Mouse (Mus musculus) neural tube, embryonic 11.5 days (tissue): ENCODE results near the gene Cdh8. TPM values are rescaled to one million over a fixed set of nuclear protein-coding genes. Genes with fewer than 3 reads are reported as not detected.

Experiments used
- ATAC-seq: fragments of 200-750 bp; cut with Nextera tagmentation; 2 replicates; pipeline ENCODE4 v1.8.0; 2017; ENCODE audit warnings: moderate number of reproducible peaks, mild to moderate bottlenecking, moderate TSS enrichment, moderate library complexity; ENCODE audit not compliant: insufficient read depth, low FRiP score, low TSS enrichment
- DNase-seq: peaks from one replicate; pipeline ENCODE4 v3.0.0-alpha.2; 2015; ENCODE audit warnings: low spot score
- H3K27ac ChIP-seq: fragments of 300-500 bp; sonication (generic); 2 replicates; pipeline ENCODE4 v1.5.1; 2014; ENCODE audit warnings: low read depth, mild to moderate bottlenecking, low read length
- H3K27me3 ChIP-seq: fragments of 300-500 bp; sonication (generic); 2 replicates; pipeline ENCODE4 v1.6.1; 2014; ENCODE audit warnings: mild to moderate bottlenecking, low read length, mixed read lengths; ENCODE audit not compliant: control insufficient read depth, insufficient read depth
- H3K36me3 ChIP-seq: fragments of 300-500 bp; sonication (generic); 2 replicates; pipeline ENCODE4 v1.6.1; 2014; ENCODE audit warnings: mild to moderate bottlenecking, low read length, moderate library complexity, mixed read lengths; ENCODE audit not compliant: control insufficient read depth, insufficient read depth
- H3K4me1 ChIP-seq: fragments of 300-500 bp; sonication (generic); 2 replicates; pipeline ENCODE4 v1.6.1; 2014; ENCODE audit warnings: low read length, mixed read lengths; ENCODE audit not compliant: control insufficient read depth, insufficient read depth
- H3K4me2 ChIP-seq: fragments of 300-500 bp; sonication (generic); 2 replicates; pipeline ENCODE4 v1.6.1; 2014; ENCODE audit warnings: low read depth, mild to moderate bottlenecking, moderate library complexity
- H3K4me3 ChIP-seq: fragments of 300-500 bp; sonication (generic); 2 replicates; pipeline ENCODE4 v1.5.1; 2014; ENCODE audit warnings: low read depth, low read length
- H3K9ac ChIP-seq: fragments of 300-500 bp; sonication (generic); 2 replicates; pipeline ENCODE4 v1.6.1; 2014; ENCODE audit warnings: mild to moderate bottlenecking, low read length
- H3K9me3 ChIP-seq: fragments of 300-500 bp; sonication (generic); 2 replicates; pipeline ENCODE4 v1.6.1; 2016; ENCODE audit warnings: low read length; ENCODE audit not compliant: control insufficient read depth
- WGBS: fragments of 180-500 bp; shearing (Covaris S2); extraction: QIAGEN DNeasy Blood & Tissue Kit; methylation state at CpG from one replicate; pipeline ENCODE4 v1.1.7; 2014; 5-methylcytosine and 5-hydroxymethylcytosine counted together
- polyA plus RNA-seq: library from polyadenylated mRNA; unstranded; fragments of >200 nt; fragmentation: Nextera tagmentation; extraction: Ambion mirVana; gene quantifications from 2 replicates; pipeline ENCODE4 v1.2.1, GENCODE M21; 2014

Cdh8 gene
- 2.4 and 4.4 TPM in 2 replicates for polyA plus RNA-seq

GRCm38 (mm10) chr8:99415966-99416781 is at the start of gene Cdh8:
Cdh8 (minus strand) TSS chr8:99416471.
- DNase-seq (peak; percentile 72), ATAC-seq (peak; percentile 70)
- Histone ChIP-seq H3K27me3 (peaks cover 24% of the 10 kb centered on the region), H3K36me3 (no peaks in the 10 kb centered on the region), H3K4me2 (peak within 1 kb of the TSS; percentile 93), H3K4me1 (no peaks in the 10 kb centered on the region), H3K9me3 (no peaks in the 10 kb centered on the region), H3K4me3 (peak within 1 kb of the TSS; percentile 46), H3K27ac (no peak within 1 kb of the TSS), H3K9ac (peak within 1 kb of the TSS; percentile 42)
- WGBS: under 1% methylated on average over 58 of the region's 58 CpGs

- H3K27ac ChIP-seq: no peak overlapping the region
- ATAC-seq: no peak
- no peak for DNase-seq
- H3K9me3 ChIP-seq: no peaks in the 10 kb centered on the region
- WGBS: 100% methylated on average over 1 of the region's 1 CpGs
- H3K36me3 ChIP-seq: no peaks in the 10 kb centered on the region
- no peaks in the 10 kb centered on the region for H3K27me3 ChIP-seq
- H3K4me1 ChIP-seq: no peaks in the 10 kb centered on the region
- H3K4me3 ChIP-seq: no peak overlapping the region
- no peak overlapping the region for H3K4me2 ChIP-seq
- no peak overlapping the region for H3K9ac ChIP-seq
These were observed 30.2 kb upstream of the Cdh8 start for GRCm38 (mm10) chr8:99446506-99446905.

GRCm38 (mm10) chr8:99425901-99426300 is 9.6 kb upstream of the Cdh8 start:
- DNase-seq (no peak), ATAC-seq (no peak)
- no peaks in the 10 kb centered on the region for H3K9me3 ChIP-seq
- H3K9ac ChIP-seq: no peak overlapping the region
- H3K4me3 ChIP-seq: no peak overlapping the region
- H3K4me1 ChIP-seq: no peaks in the 10 kb centered on the region
- 81% methylated on average over 4 of the region's 4 CpGs for WGBS
- no peak overlapping the region for H3K27ac ChIP-seq
- H3K4me2 ChIP-seq: no peak overlapping the region
- H3K27me3 ChIP-seq: no peaks in the 10 kb centered on the region
- no peaks in the 10 kb centered on the region for H3K36me3 ChIP-seq

GRCm38 (mm10) chr8:99421516-99421915 is 5.2 kb upstream of the Cdh8 start:
- Histone ChIP-seq H3K9ac (no peak overlapping the region), H3K27ac (no peak overlapping the region), H3K9me3 (no peaks in the 10 kb centered on the region), H3K36me3 (no peaks in the 10 kb centered on the region), H3K4me1 (no peaks in the 10 kb centered on the region), H3K4me2 (no peak overlapping the region), H3K27me3 (0 out of 2 replicates have a peak, but pooled peaks cover 8% of the 10 kb centered on the region), H3K4me3 (no peak overlapping the region)
- WGBS: 41% methylated on average over 7 of the region's 7 CpGs
- no peak for DNase-seq
- ATAC-seq: no peak

GRCm38 (mm10) chr8:99419726-99420125 is 3.5 kb upstream of the Cdh8 start:
- H3K27ac ChIP-seq: no peak overlapping the region
- no peaks in the 10 kb centered on the region for H3K9me3 ChIP-seq
- no peak overlapping the region for H3K4me2 ChIP-seq
- H3K9ac ChIP-seq: no peak overlapping the region
- H3K27me3 ChIP-seq: peaks cover 23% of the 10 kb centered on the region
- no peak overlapping the region for H3K4me3 ChIP-seq
- 83% methylated on average over 4 of the region's 4 CpGs for WGBS
- no peaks in the 10 kb centered on the region for H3K36me3 ChIP-seq
- DNase-seq (no peak), ATAC-seq (no peak)
- H3K4me1 ChIP-seq: no peaks in the 10 kb centered on the region

- H3K9me3 ChIP-seq: no peaks in the 10 kb centered on the region
- 0 out of 2 replicates have a peak overlapping the region, but pooled peaks have one; percentile 46 for H3K4me3 ChIP-seq
- 51% methylated on average over 7 of the region's 7 CpGs for WGBS
- no peak overlapping the region for H3K9ac ChIP-seq
- H3K4me1 ChIP-seq: no peaks in the 10 kb centered on the region
- H3K27ac ChIP-seq: no peak overlapping the region
- no peak for ATAC-seq
- no peaks in the 10 kb centered on the region for H3K36me3 ChIP-seq
- no peak for DNase-seq
- H3K4me2 ChIP-seq: no peak overlapping the region; the same call in 1 of the 2 replicates
- peaks cover 24% of the 10 kb centered on the region for H3K27me3 ChIP-seq
These were observed 1.2 kb upstream of the Cdh8 start for GRCm38 (mm10) chr8:99417456-99417855.

GRCm38 (mm10) chr8:99415076-99415965 is 950 bp downstream of the Cdh8 start:
- H3K9ac ChIP-seq: peak overlapping the region; percentile 42
- no peak overlapping the region for H3K27ac ChIP-seq
- no peaks in the 10 kb centered on the region for H3K36me3 ChIP-seq
- H3K9me3 ChIP-seq: no peaks in the 10 kb centered on the region
- H3K4me3 ChIP-seq: peak overlapping the region; percentile 46
- WGBS: under 1% methylated on average over 48 of the region's 48 CpGs
- peak; percentile 59 for DNase-seq
- H3K4me1 ChIP-seq: no peaks in the 10 kb centered on the region
- ATAC-seq: no peak; the same call in 1 of the 2 replicates
- peak overlapping the region; percentile 93 for H3K4me2 ChIP-seq
- H3K27me3 ChIP-seq: peaks cover 24% of the 10 kb centered on the region

GRCm38 (mm10) chr8:99414483-99414921 is 1.8 kb downstream of the Cdh8 start:
- Histone ChIP-seq H3K9ac (no peak overlapping the region), H3K27me3 (peaks cover 24% of the 10 kb centered on the region)
- 4% methylated on average over 9 of the region's 9 CpGs for WGBS

More at GRCm38 (mm10) chr8:99414483-99414921, 1.8 kb downstream of the Cdh8 start:
- DNase-seq: peak; percentile 32
- Histone ChIP-seq H3K36me3 (no peaks in the 10 kb centered on the region), H3K27ac (no peak overlapping the region), H3K9me3 (no peaks in the 10 kb centered on the region), H3K4me1 (no peaks in the 10 kb centered on the region), H3K4me2 (peak overlapping the region; percentile 93), H3K4me3 (peak overlapping the region; percentile 46; the same call in 1 of the 2 replicates)
- ATAC-seq: no peak
